ENCODE assay signal across 34 mouse cellular contexts in the genomic region with DNA sequence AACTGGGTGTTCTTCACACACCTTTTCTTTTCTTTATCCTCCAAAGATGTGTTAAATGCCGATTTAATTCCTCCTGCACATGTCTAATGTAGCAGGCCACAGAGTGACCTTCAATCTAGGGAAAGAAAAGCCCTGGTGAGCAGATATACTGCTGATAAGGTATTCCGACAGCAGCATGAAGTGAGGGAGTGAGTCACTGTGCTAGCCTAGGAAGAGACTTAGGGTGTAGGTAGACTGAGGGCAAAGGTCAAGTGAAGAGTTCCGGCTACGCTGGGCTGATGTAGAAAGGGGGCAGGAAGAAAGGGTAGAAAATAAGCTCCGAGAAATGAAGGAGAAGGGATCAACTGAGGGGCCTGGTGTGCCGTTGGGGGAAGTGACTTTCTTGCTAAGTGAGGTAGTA. TPM values are rescaled to one million over a fixed set of nuclear protein-coding genes. Genes with fewer than 3 reads are reported as not detected.
DNase-seq lines count a peak whose midpoint lies in the region; ATAC-seq and TF ChIP-seq lines count a peak whose summit lies in the region.
"Had no signal": no experiment of that assay in that cellular context is flagged by ENCODE, and none has a peak within 500 bp of the region (broad histone marks: within the 10 kb centered on the region; RNA-seq: fewer than 3 reads in every experiment).

No protein-coding gene starts in this region.

- no peak overlapping the region for H3K4me3 ChIP-seq in kidney, adult 2 months (ENCODE audit: insufficient read depth, low read depth, low read length)
- no peak overlapping the region for H3K4me3 ChIP-seq in intestine, embryonic 14.5 days (ENCODE audit: low read depth, low read length)
- H3K4me3 ChIP-seq in small intestine, adult 2 months (ENCODE audit: low read depth, low read length) = peak overlapping the region; percentile 51
- H3K4me3 ChIP-seq: embryonic facial prominence, embryonic 13.5 days; erythroblast, embryonic 14.5 days; heart, embryonic 13.5 days; kidney, embryonic 15.5 days; limb, embryonic 13.5 days; liver, embryonic 12.5 days; midbrain, embryonic 10.5 days; midbrain, embryonic 15.5 days; neural tube, embryonic 15.5 days had no signal

- no peak for DNase-seq in kidney, adult 2 months
- no peak for DNase-seq in kidney, adult 9 months
- no peak for DNase-seq in intestine, embryonic 14.5 days (ENCODE audit: low spot score)
- DNase-seq in yolk sac, embryonic 10.5 days (ENCODE audit: low spot score) = peak; percentile 81
- no peak for DNase-seq in right cerebral cortex, postnatal 25 days
- DNase-seq in urinary bladder, postnatal 10 days (ENCODE audit: low spot score) = no peak
- DNase-seq: adrenal gland, postnatal 14 days; cerebellum, adult 11 months; cerebellum, adult 9-10 months; cerebellum, postnatal 36 days; embryo, embryonic 11 days; gastrocnemius, postnatal 14 days; heart, adult 18-20 months; heart, postnatal 10 days; kidney, postnatal 25 days; retina, postnatal 1 day; right cerebral cortex, postnatal 14 days; spleen, adult 18-20 months had no signal

- H3K36me3 ChIP-seq in kidney, adult 2 months (ENCODE audit: control insufficient read depth, insufficient read depth, low read length) = no peaks in the 10 kb centered on the region
- no peaks in the 10 kb centered on the region for H3K36me3 ChIP-seq in intestine, embryonic 14.5 days (ENCODE audit: control insufficient read depth, insufficient read depth, low read length)
- H3K36me3 ChIP-seq in small intestine, adult 2 months (ENCODE audit: control insufficient read depth, insufficient read depth, low read length) = peaks cover 3% of the 10 kb centered on the region; the same call in 1 of the 2 replicates
- H3K36me3 ChIP-seq: heart, embryonic 13.5 days; kidney, embryonic 15.5 days; limb, embryonic 13.5 days; liver, embryonic 12.5 days; midbrain, embryonic 10.5 days; midbrain, embryonic 15.5 days had no signal

- 0 out of 2 replicates have a peak overlapping the region, but pooled peaks have one; percentile 8 for H3K4me2 ChIP-seq in intestine, embryonic 14.5 days (ENCODE audit: low read length)
- H3K4me2 ChIP-seq: heart, embryonic 13.5 days; hindbrain, embryonic 14.5 days; kidney, embryonic 15.5 days; limb, embryonic 13.5 days; liver, embryonic 12.5 days; midbrain, embryonic 15.5 days had no signal

- peaks cover 6% of the 10 kb centered on the region; the same call in 1 of the 2 replicates for H3K4me1 ChIP-seq in kidney, adult 2 months (ENCODE audit: control insufficient read depth, insufficient read depth, low read length)
- H3K4me1 ChIP-seq in intestine, embryonic 14.5 days (replicated peaks; ENCODE audit: control insufficient read depth, insufficient read depth, low read length) = 0 out of 2 replicates have a peak, but pooled peaks cover 8% of the 10 kb centered on the region
- peaks cover 11% of the 10 kb centered on the region; the same call in 1 of the 2 replicates for H3K4me1 ChIP-seq in small intestine, adult 2 months (ENCODE audit: control insufficient read depth, insufficient read depth, insufficient read length, low read length)

- no peak overlapping the region for H3K9ac ChIP-seq in intestine, embryonic 14.5 days (ENCODE audit: low read length)
- H3K9ac ChIP-seq: embryonic facial prominence, embryonic 13.5 days; hindbrain, embryonic 14.5 days; kidney, embryonic 15.5 days; limb, embryonic 13.5 days; liver, embryonic 12.5 days; liver, postnatal 0 days; neural tube, embryonic 15.5 days had no signal

- no peak for TF ChIP-seq CTCF in kidney, adult 2 months (conservative IDR thresholded peaks at IDR 0.05; ENCODE audit: insufficient read depth, insufficient read length, low read depth, low read length)
- no peak for TF ChIP-seq CTCF in small intestine, adult 2 months (IDR thresholded peaks at IDR 0.05; ENCODE audit: extremely low read depth, insufficient read length, insufficient replicate concordance, low read depth, low read length)

- peak overlapping the region; percentile 53 for H3K27ac ChIP-seq in kidney, adult 2 months (ENCODE audit: insufficient read depth, low read depth, low read length)
- peak overlapping the region; percentile 20; the same call in 1 of the 2 replicates for H3K27ac ChIP-seq in intestine, embryonic 14.5 days (ENCODE audit: low read depth)
- peak overlapping the region; percentile 99 for H3K27ac ChIP-seq in small intestine, adult 2 months (ENCODE audit: insufficient read depth, low read depth, low read length)
- H3K27ac ChIP-seq: embryonic facial prominence, embryonic 13.5 days; heart, embryonic 13.5 days; hindbrain, embryonic 14.5 days; kidney, embryonic 15.5 days; limb, embryonic 13.5 days; liver, embryonic 12.5 days; midbrain, embryonic 10.5 days; midbrain, embryonic 15.5 days; neural tube, embryonic 15.5 days had no signal

- H3K9me3 ChIP-seq in intestine, embryonic 14.5 days (ENCODE audit: control insufficient read depth, low read length) = no peaks in the 10 kb centered on the region
- H3K9me3 ChIP-seq: embryonic facial prominence, embryonic 13.5 days; heart, embryonic 13.5 days; kidney, embryonic 15.5 days; limb, embryonic 13.5 days; liver, embryonic 12.5 days; midbrain, embryonic 10.5 days; midbrain, embryonic 15.5 days; neural tube, embryonic 15.5 days had no signal

- no peak for TF ChIP-seq POLR2A in kidney, adult 2 months (IDR thresholded peaks at IDR 0.05; ENCODE audit: low read depth, low read length)
- no peak for TF ChIP-seq POLR2A in small intestine, adult 2 months (IDR thresholded peaks at IDR 0.05; ENCODE audit: low read depth, low read length)

- 76% methylated on average over 6 of the region's 6 CpGs for WGBS in kidney, adult 2 months
- 65% methylated on average over 6 of the region's 6 CpGs for WGBS in intestine, embryonic 14.5 days
- 24% methylated on average over 6 of the region's 6 CpGs for WGBS in small intestine, adult 2 months

- no peaks in the 10 kb centered on the region for H3K27me3 ChIP-seq in kidney, adult 2 months (replicated peaks; ENCODE audit: control insufficient read depth, insufficient read depth, low read length)
- no peaks in the 10 kb centered on the region for H3K27me3 ChIP-seq in intestine, embryonic 14.5 days (replicated peaks; ENCODE audit: control insufficient read depth, insufficient read depth, low read length)
- no peaks in the 10 kb centered on the region for H3K27me3 ChIP-seq in small intestine, adult 2 months (ENCODE audit: control insufficient read depth, insufficient read depth, low read length)

- ATAC-seq in intestine, embryonic 14.5 days (replicated peaks; ENCODE audit: low FRiP score, low TSS enrichment, low read depth) = peak; percentile 45; the same call in 1 of the 2 replicates
- ATAC-seq: CD4-positive, CD25-positive, alpha-beta regulatory T cell, adult 4 months; forebrain, embryonic 16.5 days; liver, embryonic 12.5 days; liver, postnatal 0 days; midbrain, embryonic 15.5 days had no signal

RNA-seq across cellular contexts. Expression of a gene that starts 2.3 kb away (rescaled TPM):
- 34.9 and 42.5 TPM in 2 replicates for polyA plus RNA-seq in kidney, adult 2 months (2012; rRNA removed)
- 17.2 and 21.7 TPM in 2 replicates for polyA plus RNA-seq in intestine, embryonic 14.5 days (2014; fragmentation: Nextera tagmentation; extraction: Ambion mirVana)
- polyA plus RNA-seq in small intestine, adult 2 months (2012; rRNA removed) = 59.0 and 147 TPM in 2 replicates

RNA-seq across cellular contexts. Expression of a gene that starts 16.4 kb away (rescaled TPM):
- 1.2 and 2.8 TPM in 2 replicates for polyA plus RNA-seq in kidney, adult 2 months (2012; rRNA removed)
- 3.9 and 4.1 TPM in 2 replicates for polyA plus RNA-seq in intestine, embryonic 14.5 days (2014; fragmentation: Nextera tagmentation; extraction: Ambion mirVana)
- polyA plus RNA-seq in small intestine, adult 2 months (2012; rRNA removed) = 46.4 and 94.7 TPM in 2 replicates
- polyA plus RNA-seq: CD4-positive, CD25-positive, alpha-beta regulatory T cell, adult 4 months had no signal

RNA-seq across cellular contexts. Expression of a gene that starts 17.2 kb away (rescaled TPM):
- polyA plus RNA-seq in kidney, adult 2 months (2012; rRNA removed) = 13.0 and 14.2 TPM in 2 replicates
- 64.2 and 74.5 TPM in 2 replicates for polyA plus RNA-seq in intestine, embryonic 14.5 days (2014; fragmentation: Nextera tagmentation; extraction: Ambion mirVana)
- 4.2 and 16.4 TPM in 2 replicates for polyA plus RNA-seq in small intestine, adult 2 months (2012; rRNA removed)

RNA-seq across cellular contexts. Expression of a gene that starts 38.0 kb away (rescaled TPM):
- polyA plus RNA-seq in kidney, adult 2 months (2012; rRNA removed) = 0.05 and 0.11 TPM in 2 replicates
- not detected in 2 replicates for polyA plus RNA-seq in intestine, embryonic 14.5 days (2014; fragmentation: Nextera tagmentation; extraction: Ambion mirVana)
- polyA plus RNA-seq in small intestine, adult 2 months (2012; rRNA removed) = not detected in 2 replicates
- polyA plus RNA-seq: CD4-positive, CD25-positive, alpha-beta regulatory T cell, adult 4 months; embryonic facial prominence, embryonic 13.5 days; erythroblast, embryonic 14.5 days; forebrain, embryonic 11.5 days; forebrain, embryonic 16.5 days; heart, embryonic 13.5 days; hindbrain, embryonic 14.5 days; kidney, embryonic 15.5 days; limb, embryonic 13.5 days; liver, embryonic 12.5 days; liver, postnatal 0 days; midbrain, embryonic 10.5 days; midbrain, embryonic 15.5 days; neural tube, embryonic 15.5 days; urinary bladder, adult 2 months had no signal

RNA-seq across cellular contexts. Expression of a gene that starts 45.2 kb away (rescaled TPM):
- polyA plus RNA-seq in kidney, adult 2 months (2012; rRNA removed) = not detected in 2 replicates
- polyA plus RNA-seq in intestine, embryonic 14.5 days (2014; fragmentation: Nextera tagmentation; extraction: Ambion mirVana) = 1.7 and 1.9 TPM in 2 replicates
- polyA plus RNA-seq in small intestine, adult 2 months (2012; rRNA removed) = 0.35 TPM in 1 of 2 replicates, not detected in the other
- polyA plus RNA-seq: CD4-positive, CD25-positive, alpha-beta regulatory T cell, adult 4 months had no signal

Comparison
In these comparisons a context has a peak if more than half of its experiments do, and no peak if none do; other contexts are left out.
1. H3K27ac ChIP-seq: peak in every context shown above with its lines; median percentile 99 in small intestine, adult 2 months; 53 in kidney, adult 2 months; 20 in intestine, embryonic 14.5 days.